Mouse (Mus musculus) embryonic fibroblast, embryonic 13.5 days (primary cell): ENCODE results near the gene Nav1. TPM values are rescaled to one million over a fixed set of nuclear protein-coding genes. Genes with fewer than 3 reads are reported as not detected.

Experiments used
- H3K27ac ChIP-seq: 2 replicates; pipeline ENCODE4 v1.5.1; 2012; ENCODE audit warnings: low read length, control low read depth, inconsistent platforms; ENCODE audit not compliant: insufficient read depth
- H3K4me1 ChIP-seq: 2 replicates; pipeline ENCODE4 v1.6.1; 2011; ENCODE audit warnings: low read length; ENCODE audit not compliant: control insufficient read depth, insufficient read depth
- H3K4me3 ChIP-seq: 2 replicates; pipeline ENCODE4 v1.5.1; 2011; ENCODE audit warnings: mild to moderate bottlenecking, control low read depth, low read length; ENCODE audit not compliant: insufficient read depth
- CTCF ChIP-seq: IDR thresholded peaks from 2 replicates; pipeline ENCODE4 v1.5.1; 2011; ENCODE audit warnings: mild to moderate bottlenecking, control low read depth, low read length, moderate library complexity, borderline replicate concordance; ENCODE audit not compliant: insufficient read depth
- POLR2A ChIP-seq: IDR thresholded peaks from 2 replicates; pipeline ENCODE4 v1.6.1; 2011; ENCODE audit warnings: low read depth, mild to moderate bottlenecking, control low read depth, low read length, moderate library complexity
- polyA plus RNA-seq: library from polyadenylated mRNA; stranded (reverse); fragments of >200 nt; gene quantifications from 2 replicates; pipeline ENCODE4 v1.2.4, GENCODE M21; 2011; ENCODE audit warnings: low read depth; ENCODE audit not compliant: missing spikeins, insufficient read length

Gene Nav1
- polyA plus RNA-seq, 1 experiment, result 22.6 TPM

DNA sequence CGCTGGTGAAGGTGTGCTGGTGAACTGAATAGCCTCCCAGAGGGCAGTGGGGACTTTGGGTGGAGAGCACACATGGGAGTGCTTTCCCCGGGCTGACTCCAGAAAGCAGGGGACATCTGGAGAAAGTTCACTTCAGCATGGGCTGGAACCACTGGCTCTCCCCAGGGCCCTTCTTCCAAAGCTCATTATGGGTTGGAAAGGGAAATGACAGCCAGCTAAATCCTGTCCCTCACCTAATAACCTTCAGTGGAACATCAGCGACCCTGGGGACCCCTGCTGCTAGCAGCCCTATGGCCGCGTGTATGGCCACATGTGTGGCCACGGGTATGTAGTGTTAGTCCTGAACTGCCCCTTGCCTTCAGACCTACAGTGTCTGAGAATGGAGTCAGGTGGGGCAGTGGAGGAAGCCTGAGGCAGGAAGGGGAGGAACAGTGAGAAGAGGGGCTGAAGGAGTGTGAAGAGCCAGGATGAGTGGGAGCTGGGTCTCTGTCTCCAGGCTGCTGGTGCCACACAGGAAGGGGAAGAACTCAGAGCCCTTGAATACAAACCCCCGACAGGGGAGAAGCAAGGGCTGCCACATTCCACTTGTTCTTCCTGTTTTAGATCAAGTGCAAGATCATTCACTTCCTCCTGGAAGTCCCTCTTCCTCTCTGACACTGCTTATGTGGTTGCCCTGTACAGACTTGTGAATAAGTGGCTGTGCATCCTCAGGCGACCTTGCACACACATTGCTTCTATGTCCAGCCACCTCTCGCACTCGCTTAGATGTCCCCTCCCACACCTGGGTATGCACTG is 90.4 kb downstream of the Nav1 start:
- Histone ChIP-seq H3K4me1 (no peaks in the 10 kb centered on the region), H3K27ac (no peak overlapping the region), H3K4me3 (no peak overlapping the region)
- TF ChIP-seq CTCF (no peak), POLR2A (no peak)

DNA sequence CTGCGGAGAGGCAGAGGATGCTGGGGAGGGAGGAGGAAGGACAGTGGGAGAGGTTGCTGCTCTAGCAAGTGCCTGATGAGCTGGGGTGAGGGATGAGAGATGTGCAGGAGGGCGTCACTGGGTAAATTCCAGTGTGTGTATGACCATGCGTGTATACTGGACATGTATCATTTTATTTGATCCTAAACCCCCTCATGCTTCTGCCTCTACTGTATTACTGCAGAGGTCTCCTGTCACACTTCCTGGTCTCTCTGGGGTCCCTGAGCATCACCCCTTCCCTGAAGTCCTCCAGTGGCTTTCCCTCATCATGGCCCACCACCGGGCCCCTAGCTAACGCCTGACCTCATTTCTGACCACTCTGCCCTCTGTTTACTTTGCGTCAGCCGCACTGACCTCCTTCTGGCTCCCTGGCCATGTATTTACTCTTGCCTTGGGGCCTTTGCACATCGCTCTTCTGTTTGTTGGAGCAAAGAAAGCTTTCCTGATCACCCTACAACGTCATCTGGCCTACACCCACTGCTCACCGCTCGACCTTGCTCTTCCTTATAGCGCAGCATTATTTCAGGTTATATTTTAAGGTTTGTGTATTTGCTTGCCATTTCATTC is 91.4 kb downstream of the Nav1 start:
- TF ChIP-seq CTCF, result no peak
- TF ChIP-seq POLR2A, result no peak
- H3K27ac ChIP-seq, result no peak overlapping the region
- H3K4me1 ChIP-seq, result peaks cover 3% of the 10 kb centered on the region; the same call in 1 of the 2 replicates

DNA sequence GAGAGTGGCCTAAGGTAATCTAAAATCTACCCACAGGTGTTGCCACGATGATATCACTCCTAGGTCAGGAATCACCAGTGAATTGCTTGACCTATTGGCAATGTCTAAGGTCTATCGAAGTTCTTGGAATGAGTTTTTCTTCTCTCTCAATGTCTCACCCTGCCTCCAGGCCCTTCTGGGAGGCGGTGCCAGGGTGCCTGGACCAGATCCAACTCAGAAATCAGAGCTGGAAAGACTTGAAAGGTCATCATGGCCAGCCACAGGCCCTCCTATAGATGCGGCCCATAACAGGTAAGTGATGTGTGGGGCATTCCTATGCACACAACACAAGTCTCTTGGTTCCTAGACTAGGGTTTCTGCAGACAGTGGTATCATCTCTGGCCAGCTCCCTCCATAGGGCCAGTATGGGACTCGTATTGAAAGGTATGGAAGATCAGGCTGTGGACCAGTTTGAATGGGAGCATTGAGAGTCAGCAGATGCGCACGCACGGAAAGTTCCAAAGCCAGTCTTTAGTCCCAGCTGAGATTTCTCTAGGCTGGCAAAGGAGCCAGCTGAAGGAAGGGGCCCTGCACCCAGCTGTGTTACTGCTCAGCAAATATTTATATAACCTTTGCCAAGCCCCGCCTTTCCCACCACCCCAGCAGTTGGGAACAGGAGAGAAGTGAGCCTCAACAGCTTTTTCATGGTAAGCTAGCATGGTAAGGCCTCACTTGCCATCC is 92.0 kb downstream of the Nav1 start:
- Histone ChIP-seq H3K4me3 (no peak overlapping the region), H3K27ac (no peak overlapping the region), H3K4me1 (peaks cover 3% of the 10 kb centered on the region; the same call in 1 of the 2 replicates)
- TF ChIP-seq CTCF (no peak), POLR2A (no peak)

More for the DNA sequence above, 91.4 kb downstream of the Nav1 start:
- no peak overlapping the region for H3K4me3 ChIP-seq

DNA sequence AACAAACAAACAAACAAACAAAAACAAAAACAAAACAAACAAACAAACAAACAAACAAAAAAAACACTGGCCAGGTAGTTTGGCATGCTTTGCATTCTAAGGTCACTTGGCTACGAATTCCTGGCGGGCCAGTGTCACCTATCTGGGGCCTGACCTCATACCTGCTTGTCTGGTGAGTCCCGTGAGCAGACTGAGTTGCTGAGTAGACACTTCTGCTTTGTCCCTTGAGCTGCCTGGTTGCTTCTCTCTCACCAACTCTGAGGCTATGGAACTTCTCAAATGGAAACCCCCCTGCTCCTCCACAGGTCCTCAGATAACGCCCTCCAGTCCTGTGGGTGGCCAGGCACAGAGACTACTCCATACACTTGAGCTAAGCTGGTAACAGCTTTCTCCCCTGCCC is 93.0 kb downstream of the Nav1 start:
- Histone ChIP-seq H3K4me1 (peaks cover 3% of the 10 kb centered on the region; the same call in 1 of the 2 replicates), H3K4me3 (no peak overlapping the region), H3K27ac (no peak overlapping the region)
- TF ChIP-seq CTCF, result no peak

DNA sequence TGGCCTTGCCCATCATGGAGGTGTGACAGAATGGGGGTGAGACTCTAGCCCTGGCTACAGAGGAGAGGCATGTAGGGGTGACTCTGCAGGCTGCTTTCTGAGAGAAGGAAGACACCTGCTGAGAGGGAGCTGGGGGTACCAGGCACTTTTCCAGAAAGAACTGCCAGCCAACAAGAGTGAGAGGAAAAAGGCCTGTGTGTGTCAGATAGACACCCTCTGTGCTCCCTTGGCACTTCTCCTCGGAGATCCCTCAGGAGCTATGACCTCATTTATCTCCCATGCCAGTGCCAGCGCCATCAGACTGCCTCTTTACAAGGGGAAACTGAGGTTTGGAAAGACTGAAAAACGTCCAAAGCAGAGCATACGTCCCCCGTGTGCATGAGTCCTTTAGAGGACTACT is 93.6 kb downstream of the Nav1 start:
- Histone ChIP-seq H3K4me3 (no peak overlapping the region), H3K4me1 (peaks cover 3% of the 10 kb centered on the region; the same call in 1 of the 2 replicates), H3K27ac (no peak overlapping the region)
- TF ChIP-seq CTCF, result no peak
- no peak for TF ChIP-seq POLR2A

DNA sequence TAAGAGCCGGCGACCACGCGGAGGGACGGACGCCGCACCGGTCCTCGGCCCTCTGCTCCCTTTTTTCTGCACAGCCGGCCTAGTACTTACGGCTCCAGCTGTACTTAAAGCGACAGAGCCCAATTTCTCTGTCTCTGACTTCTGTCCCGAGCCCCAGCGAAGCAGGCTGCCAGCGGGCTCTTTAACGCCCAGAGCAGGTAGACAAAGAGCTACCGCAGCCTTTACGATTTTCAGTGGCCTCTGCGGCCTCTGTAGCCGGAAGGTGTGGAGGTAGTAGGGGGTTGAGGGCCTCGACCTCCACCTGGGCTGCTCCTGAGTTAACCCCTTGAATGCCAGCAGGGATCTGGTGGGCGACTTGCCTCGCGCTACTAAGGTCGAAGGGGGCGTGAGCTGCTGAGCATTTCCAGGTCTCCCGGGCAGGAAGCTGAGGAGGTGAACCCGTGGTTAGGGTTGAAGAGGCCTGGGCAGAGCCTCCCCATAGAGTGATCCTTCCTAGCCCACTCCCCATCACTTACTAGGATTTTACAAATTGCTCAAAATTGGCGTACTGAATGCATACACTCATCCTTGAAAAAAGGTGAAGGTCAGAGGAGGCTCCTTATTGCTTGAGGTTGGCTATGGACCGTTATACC is 96.6 kb downstream of the Nav1 start:
- Histone ChIP-seq H3K4me1 (peaks cover 3% of the 10 kb centered on the region; the same call in 1 of the 2 replicates), H3K27ac (no peak overlapping the region), H3K4me3 (peak overlapping the region; percentile 57)
- TF ChIP-seq POLR2A (0 out of 2 replicates have a peak, but pooled peaks have one; percentile 33), CTCF (no peak)

DNA sequence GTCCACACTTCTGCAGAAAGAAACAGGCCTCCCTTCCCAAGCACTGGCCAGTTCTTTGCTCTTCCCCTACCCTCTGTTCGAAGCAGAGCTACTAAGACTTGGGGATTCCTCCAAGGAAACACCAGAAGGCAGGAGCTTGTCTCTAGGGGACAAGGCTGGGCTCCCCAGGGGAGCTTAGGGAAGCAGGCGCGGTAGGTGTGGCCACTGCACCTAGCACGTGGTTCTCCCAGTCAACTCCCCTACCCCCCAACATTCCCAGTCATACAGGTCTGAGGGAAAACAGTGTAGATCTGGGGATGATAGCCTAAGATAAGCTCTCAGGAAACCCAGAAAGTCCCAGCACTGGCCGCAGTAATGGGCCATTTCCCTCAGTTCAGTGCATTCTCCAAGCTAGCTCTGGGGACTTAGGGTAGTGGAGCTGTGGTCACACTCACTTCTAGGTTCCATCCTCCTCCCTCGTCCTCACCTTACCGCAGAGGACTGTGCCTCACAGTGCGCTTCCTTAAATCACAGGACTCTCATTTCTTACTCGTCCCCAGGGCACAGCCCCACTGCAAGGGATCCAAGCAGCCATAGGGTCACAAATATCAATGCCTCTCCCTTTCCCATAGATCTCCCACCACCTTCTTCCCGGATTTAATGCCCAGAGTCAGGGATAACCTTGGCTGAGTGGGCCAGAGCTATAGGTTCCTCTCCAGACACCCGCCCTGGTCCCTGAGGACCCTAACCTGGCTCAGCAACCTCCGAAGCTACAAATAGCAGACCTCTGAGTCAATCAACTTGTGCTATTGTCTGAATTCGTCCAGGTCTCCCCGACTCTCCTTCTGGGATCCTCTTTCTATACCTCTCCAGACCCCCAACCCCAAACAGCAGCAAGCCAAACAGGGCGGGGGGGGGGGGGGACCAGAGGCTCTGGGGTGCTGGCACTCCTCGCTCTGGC is 97.7 kb downstream of the Nav1 start:
- Histone ChIP-seq H3K4me1 (peaks cover 3% of the 10 kb centered on the region; the same call in 1 of the 2 replicates), H3K27ac (no peak overlapping the region), H3K4me3 (peak overlapping the region; percentile 57)
- TF ChIP-seq POLR2A (no peak), CTCF (no peak)

DNA sequence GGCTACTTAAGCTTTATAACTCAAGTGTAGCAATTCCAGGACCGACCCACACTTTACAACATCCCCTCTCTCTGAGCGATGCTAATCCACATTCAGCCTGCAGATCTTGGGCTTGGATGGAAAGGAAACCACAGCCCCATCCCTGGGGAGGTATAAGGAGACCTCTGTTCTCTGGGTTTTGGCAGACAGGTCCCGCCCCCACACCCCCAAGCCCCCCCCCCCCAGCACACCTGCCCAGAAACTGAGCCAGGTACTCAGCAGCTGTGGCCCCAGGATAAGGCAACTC is 98.8 kb downstream of the Nav1 start:
- H3K27ac ChIP-seq, result no peak overlapping the region
- no peak overlapping the region for H3K4me3 ChIP-seq
- no peak for TF ChIP-seq POLR2A
- no peak for TF ChIP-seq CTCF
- H3K4me1 ChIP-seq, result peaks cover 3% of the 10 kb centered on the region; the same call in 1 of the 2 replicates

DNA sequence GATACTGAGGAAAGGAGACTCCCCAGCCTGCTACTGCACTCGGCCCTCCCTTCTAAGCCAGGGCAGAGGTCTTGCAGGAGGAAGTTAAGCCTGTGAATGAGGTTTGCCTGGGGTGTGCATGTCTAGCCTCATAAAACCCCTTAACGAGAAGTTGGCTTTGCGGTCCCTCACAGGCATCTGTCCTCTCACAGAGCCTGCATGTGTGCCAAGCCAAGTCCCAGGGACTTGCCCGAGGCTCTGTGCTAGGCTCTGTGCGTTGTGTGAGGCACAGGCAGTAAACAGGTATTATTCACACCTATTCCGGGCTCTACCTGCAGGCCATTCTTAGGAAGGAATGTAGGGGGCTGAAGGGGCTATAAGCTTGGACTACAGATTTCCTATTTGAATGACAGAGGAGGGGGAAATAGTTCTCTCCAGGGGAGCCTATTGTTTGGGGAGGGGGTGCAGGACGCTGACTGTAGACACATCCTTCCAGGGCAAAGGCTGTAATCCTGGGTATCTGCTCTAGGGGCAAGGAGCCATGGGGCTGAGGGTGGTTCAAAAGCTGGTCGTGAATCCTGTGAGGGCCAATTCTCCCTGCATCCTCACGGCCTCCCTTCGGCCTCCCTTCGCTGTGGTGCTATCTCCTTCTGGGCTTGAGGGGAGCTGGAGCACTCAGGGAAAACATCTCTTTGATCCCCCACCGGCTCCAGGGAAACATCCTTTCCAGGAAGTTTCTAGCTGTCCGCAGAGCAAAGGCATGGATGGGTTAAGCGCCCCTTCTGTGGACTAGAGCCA is 99.3 kb downstream of the Nav1 start:
- Histone ChIP-seq H3K4me1 (peaks cover 3% of the 10 kb centered on the region; the same call in 1 of the 2 replicates), H3K4me3 (no peak overlapping the region), H3K27ac (no peak overlapping the region)
- no peak for TF ChIP-seq CTCF
- TF ChIP-seq POLR2A, result no peak
